Mouse (Mus musculus): ENCODE results near the gene Gm20532.
A peak's percentile ranks its signal among the peaks of the same experiment; 100 is the strongest.

Gene Gm20532

DNA sequence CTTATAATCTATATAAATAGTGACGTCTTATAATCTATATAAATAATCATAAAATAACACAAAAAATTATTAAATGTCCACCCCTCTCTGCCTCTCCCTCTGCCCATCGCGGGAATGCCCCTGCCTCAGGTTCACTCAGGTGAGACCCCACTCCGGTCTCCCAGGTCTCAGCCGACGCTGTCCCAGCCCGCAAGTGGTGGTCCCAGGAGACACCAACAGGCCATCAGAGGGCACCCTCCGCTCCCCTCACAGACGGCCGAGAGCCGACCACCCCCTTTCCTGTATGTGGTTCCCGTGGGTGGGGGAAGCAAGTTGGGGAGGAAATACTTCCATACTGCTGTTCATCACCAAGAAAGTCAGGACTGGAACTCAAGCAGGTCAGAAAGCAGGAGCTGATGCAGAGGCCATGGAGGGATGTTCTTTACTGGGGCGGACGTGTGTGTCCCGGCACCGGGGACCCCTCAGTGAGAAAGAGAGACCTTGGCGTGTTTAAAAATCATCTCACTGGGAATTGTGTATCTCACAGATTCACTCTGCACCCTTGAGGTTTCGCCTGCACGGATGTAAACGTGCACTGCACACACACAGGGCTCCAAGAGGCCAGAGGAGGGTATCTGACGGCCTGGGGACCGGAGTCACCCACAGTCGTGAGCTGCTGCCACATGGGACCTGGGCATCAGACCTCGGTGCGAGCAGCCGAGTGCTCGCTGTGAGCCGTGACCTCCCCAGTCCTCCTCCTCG lies 75.5 kb downstream of the Gm20532 start:
- DNase-seq, result no peak

DNA sequence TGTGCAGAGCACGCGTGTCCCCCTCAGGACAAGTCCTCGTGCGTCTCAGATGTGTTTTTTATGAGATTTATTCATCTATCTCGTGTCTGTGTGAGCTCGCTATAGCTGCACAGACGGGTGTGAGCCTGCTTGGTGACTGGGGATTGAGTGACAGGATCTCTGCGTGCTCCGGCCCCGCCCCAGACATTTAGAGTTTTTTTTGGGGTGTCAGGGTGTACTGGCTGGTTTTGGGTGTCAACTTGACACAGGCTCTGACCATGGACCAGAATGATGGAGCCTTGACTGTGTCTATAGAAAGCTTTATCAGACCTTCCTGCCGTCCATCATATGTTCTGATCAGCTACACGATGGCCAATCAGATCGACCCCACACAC lies 76.1 kb downstream of the Gm20532 start:
- DNase-seq, result no peak

DNA sequence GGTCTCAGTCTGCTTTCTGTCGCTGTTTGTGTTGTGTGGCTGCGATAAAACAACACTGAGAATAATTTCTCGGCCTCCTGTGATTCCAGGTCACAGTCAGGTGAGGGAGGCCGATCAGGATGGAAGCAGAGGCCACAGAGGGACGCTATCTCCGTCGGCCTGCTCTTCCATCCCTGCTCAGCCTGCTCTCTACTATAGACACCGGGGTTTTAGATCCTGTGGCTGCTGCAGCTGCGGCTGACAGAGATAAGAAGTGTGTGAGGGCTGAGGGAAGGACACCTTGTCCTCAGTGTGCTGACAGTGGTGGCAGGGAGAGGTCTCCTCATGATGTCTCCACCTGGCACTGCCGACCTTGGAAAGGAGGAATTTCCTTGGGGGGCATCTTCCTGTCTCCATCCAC lies 76.7 kb downstream of the Gm20532 start:
- no peak for DNase-seq

DNA sequence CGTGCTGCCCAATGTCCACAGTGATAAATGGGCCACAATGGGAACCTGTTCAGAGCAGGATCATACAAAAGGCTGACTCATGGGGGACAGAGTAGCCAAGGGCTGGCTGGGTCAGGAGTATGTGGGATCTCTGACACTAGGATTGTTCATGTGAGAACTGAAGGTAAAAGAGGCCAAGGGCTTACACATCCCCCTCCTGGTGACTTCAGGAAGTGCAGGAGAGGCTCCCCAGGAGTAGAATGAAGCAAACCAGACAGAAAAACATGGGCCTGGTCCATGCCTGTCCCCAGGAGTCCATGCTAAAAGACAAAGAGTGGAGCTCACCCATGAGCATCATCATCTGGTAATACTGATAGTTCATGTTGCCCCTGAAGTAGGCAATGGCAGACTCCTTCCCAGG lies 77.1 kb downstream of the Gm20532 start:
- DNase-seq, result peak; percentile 66

DNA sequence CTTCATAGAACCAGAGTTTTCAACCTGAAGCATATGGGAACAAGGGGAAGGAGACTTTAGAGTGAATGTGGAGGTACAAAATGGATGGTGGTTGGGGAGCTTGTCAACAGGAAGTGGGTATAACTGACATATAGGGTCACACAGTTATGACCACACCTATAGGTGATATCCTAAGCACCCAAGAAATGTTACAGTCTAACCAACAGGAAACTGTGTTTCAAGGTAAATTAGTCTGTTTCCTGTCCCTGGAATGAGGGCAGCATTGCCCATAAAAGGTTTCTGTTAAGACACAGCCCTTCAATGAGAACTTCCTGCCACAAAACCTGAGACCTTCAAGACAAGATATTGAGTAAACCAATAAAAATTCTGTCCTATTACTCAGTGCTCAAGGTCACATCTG lies 82.3 kb downstream of the Gm20532 start:
- DNase-seq, result no peak

DNA sequence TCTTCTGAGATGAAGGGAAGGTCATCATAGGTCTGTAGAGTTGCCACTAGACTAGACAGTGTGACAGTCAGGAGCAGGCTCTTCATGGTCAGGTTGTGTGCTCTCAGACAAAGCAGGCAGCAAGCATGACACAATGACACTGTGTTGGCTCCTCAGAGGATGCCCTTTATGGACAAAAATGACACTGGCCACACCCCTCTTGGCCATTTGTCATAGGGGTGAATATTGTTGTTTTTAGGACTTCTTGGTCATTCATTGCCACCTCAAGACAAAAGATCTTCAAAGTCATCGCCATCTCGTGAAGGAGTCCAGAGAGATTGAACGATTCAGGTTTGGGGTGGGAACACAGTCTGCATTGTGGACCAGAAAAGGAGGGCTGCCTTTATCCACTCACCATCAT lies 84.7 kb downstream of the Gm20532 start, which contains the start of gene Lcn4:
Gene Lcn4, minus strand, starts transcription at position 101 of the 400 bp plus-strand sequence.
- no peak for DNase-seq
